Mouse (Mus musculus): ENCODE data around the gene Zcchc8. TPM values are rescaled to one million over a fixed set of nuclear protein-coding genes. Genes with fewer than 3 reads are reported as not detected.
"Not testable (repeated sequence)": the region's sequence is repeated elsewhere in the genome, so short reads cannot be mapped to it uniquely, and the experiment has no call there.

Zcchc8 gene
- 79.2 and 91.8 TPM in 2 replicates for polyA plus RNA-seq (2012; rRNA removed)

GRCm38 (mm10) chr5:123720328-123721311, at the start of gene Zcchc8:
Zcchc8 (minus strand) TSS chr5:123721100.
- DNase-seq (ENCODE audit: low read depth): peak; percentile 99
- TF ChIP-seq POLR2A (IDR thresholded peaks at IDR 0.05; ENCODE audit: borderline replicate concordance, extremely low read depth, insufficient read depth, insufficient read length, poor library complexity, severe bottlenecking) (peak; percentile 58; the same call in 1 of the 2 replicates), CTCF (IDR thresholded peaks at IDR 0.05; ENCODE audit: borderline replicate concordance, extremely low read depth, insufficient read depth, insufficient read length) (no peak)

DNA sequence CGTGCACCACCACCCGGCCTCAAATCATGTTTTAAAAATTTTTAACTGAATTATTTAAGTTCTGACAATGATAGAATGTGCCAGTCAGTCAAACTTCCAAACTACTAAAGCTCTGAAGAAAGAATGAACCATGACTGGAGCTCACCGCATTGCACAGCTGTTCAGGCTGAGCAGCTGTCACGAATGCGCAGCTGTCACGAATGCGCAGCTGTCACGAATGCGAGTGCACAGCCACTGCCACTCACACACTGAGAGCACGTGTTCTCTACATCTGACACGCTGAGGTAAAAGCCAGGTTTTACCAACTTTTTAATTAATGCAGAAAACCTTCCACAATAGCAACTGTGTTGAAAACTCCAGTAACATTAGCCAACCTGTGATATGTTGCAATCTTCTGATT, 45.6 kb upstream of the Zcchc8 start:
- DNase-seq (ENCODE audit: low read depth): not testable (repeated sequence)

GRCm38 (mm10) chr5:123765506-123765905, 44.6 kb upstream of the Zcchc8 start:
- TF ChIP-seq CTCF (IDR thresholded peaks at IDR 0.05; ENCODE audit: borderline replicate concordance, extremely low read depth, insufficient read depth, insufficient read length) (no peak), POLR2A (IDR thresholded peaks at IDR 0.05; ENCODE audit: borderline replicate concordance, extremely low read depth, insufficient read depth, insufficient read length, poor library complexity, severe bottlenecking) (no peak)

GRCm38 (mm10) chr5:123749065-123750064, 28.5 kb upstream of the Zcchc8 start, which contains the start of the genes Rsrc2 and Kntc1:
Rsrc2 (minus strand) TSS chr5:123749414.
Kntc1 (plus strand) TSS chr5:123749716.
- TF ChIP-seq POLR2A (IDR thresholded peaks at IDR 0.05; ENCODE audit: borderline replicate concordance, extremely low read depth, insufficient read depth, insufficient read length, poor library complexity, severe bottlenecking) (peak; percentile 89; the same call in 1 of the 2 replicates), CTCF (IDR thresholded peaks at IDR 0.05; ENCODE audit: borderline replicate concordance, extremely low read depth, insufficient read depth, insufficient read length) (peak; percentile 27; the same call in 1 of the 2 replicates)

More at GRCm38 (mm10) chr5:123765506-123765905, 44.6 kb upstream of the Zcchc8 start:
- no peak for DNase-seq (ENCODE audit: low read depth)

GRCm38 (mm10) chr5:123748339-123749064, 27.6 kb upstream of the Zcchc8 start:
- DNase-seq (ENCODE audit: low read depth): peak; percentile 47
- TF ChIP-seq POLR2A (IDR thresholded peaks at IDR 0.05; ENCODE audit: borderline replicate concordance, extremely low read depth, insufficient read depth, insufficient read length, poor library complexity, severe bottlenecking): no peak
- no peak for TF ChIP-seq CTCF (IDR thresholded peaks at IDR 0.05; ENCODE audit: borderline replicate concordance, extremely low read depth, insufficient read depth, insufficient read length)

More at GRCm38 (mm10) chr5:123749065-123750064, 28.5 kb upstream of the Zcchc8 start, which contains the start of the genes Rsrc2 and Kntc1:
- DNase-seq (ENCODE audit: low read depth): peak; percentile 100

- peak; percentile 47 for DNase-seq (ENCODE audit: low read depth)
- no peak for TF ChIP-seq CTCF (IDR thresholded peaks at IDR 0.05; ENCODE audit: borderline replicate concordance, extremely low read depth, insufficient read depth, insufficient read length)
- TF ChIP-seq POLR2A (IDR thresholded peaks at IDR 0.05; ENCODE audit: borderline replicate concordance, extremely low read depth, insufficient read depth, insufficient read length, poor library complexity, severe bottlenecking): no peak
Observed at GRCm38 (mm10) chr5:123747604-123748003, 26.7 kb upstream of the Zcchc8 start.

DNA sequence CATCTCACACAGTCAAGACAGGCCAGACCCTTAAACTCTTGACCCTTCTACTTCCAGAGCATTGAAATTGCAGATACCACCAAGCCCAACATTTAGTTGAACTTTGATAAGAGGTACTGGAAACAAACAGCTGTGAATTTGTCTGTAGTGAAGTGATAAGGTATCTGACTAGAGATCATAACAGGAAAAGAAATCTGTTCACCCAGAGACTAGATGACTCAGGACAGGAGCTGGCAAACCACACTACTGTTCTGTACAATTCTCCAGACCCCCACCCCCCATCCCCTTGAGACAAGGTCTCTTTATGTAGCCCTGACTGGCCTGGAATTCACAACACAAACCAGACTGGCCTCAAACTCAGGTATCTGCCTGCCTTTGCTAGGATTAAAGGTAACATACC, 25.4 kb upstream of the Zcchc8 start:
- DNase-seq (ENCODE audit: low read depth): peak; percentile 9
- TF ChIP-seq CTCF (IDR thresholded peaks at IDR 0.05; ENCODE audit: borderline replicate concordance, extremely low read depth, insufficient read depth, insufficient read length): no peak

GRCm38 (mm10) chr5:123744358-123744757, 23.5 kb upstream of the Zcchc8 start:
- TF ChIP-seq CTCF (IDR thresholded peaks at IDR 0.05; ENCODE audit: borderline replicate concordance, extremely low read depth, insufficient read depth, insufficient read length) (no peak), POLR2A (IDR thresholded peaks at IDR 0.05; ENCODE audit: borderline replicate concordance, extremely low read depth, insufficient read depth, insufficient read length, poor library complexity, severe bottlenecking) (no peak)
- DNase-seq (ENCODE audit: low read depth): no peak

DNA sequence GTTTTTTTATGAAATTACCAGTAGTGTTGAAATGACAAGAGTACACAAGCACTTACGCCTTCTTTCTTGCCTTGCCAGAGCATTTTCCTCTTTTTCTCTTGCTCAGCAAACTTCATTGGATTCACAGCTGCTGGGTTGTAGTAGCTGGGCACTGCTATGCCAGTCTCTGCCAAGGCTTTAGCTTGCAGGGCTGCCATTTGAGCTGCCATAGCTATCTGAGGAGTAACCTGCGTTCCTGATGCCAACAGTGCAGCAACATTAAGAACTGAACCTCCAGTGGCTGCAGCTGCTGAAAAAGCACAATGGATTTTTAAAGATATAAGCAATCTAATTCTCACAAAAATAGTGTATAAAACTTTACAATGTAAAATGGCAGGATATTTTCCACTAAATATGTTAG, 10.1 kb upstream of the Zcchc8 start:
- no peak for DNase-seq (ENCODE audit: low read depth)
- TF ChIP-seq POLR2A (IDR thresholded peaks at IDR 0.05; ENCODE audit: borderline replicate concordance, extremely low read depth, insufficient read depth, insufficient read length, poor library complexity, severe bottlenecking): no peak
- no peak for TF ChIP-seq CTCF (IDR thresholded peaks at IDR 0.05; ENCODE audit: borderline replicate concordance, extremely low read depth, insufficient read depth, insufficient read length)

- not testable (repeated sequence) for DNase-seq (ENCODE audit: low read depth)
Observed at GRCm38 (mm10) chr5:123723816-123724215, 2.9 kb upstream of the Zcchc8 start.

GRCm38 (mm10) chr5:123714622-123715021, 6.3 kb downstream of the Zcchc8 start:
- no peak for TF ChIP-seq POLR2A (IDR thresholded peaks at IDR 0.05; ENCODE audit: borderline replicate concordance, extremely low read depth, insufficient read depth, insufficient read length, poor library complexity, severe bottlenecking)
- TF ChIP-seq CTCF (IDR thresholded peaks at IDR 0.05; ENCODE audit: borderline replicate concordance, extremely low read depth, insufficient read depth, insufficient read length): no peak
- DNase-seq (ENCODE audit: low read depth): no peak
